20 mouse cellular contexts compared by ENCODE assay signal in the genomic region with DNA sequence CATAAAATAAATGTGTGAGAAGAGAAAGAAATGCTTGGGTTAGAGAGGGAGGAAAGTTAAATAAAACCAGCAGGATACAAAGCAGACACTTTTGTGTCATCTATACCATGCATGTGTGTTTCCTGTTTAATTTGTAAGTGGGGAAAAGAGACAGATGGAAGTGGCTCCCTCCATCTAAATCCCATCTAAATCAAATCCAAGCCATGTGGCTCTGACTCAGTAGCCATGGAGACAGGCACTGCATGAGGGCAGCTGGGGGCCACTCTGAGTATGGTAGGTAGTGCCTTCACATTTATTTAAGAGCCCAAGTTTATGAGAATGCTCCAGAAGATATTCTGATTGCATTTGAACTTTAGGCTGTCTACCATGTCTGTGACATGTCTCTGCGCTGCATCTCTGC.
DNase-seq lines count a peak whose midpoint lies in the region; ATAC-seq lines count a peak whose summit lies in the region.
"Had no signal": no experiment of that assay in that cellular context is flagged by ENCODE, and none has a peak within 500 bp of the region (broad histone marks: within the 10 kb centered on the region; RNA-seq: fewer than 3 reads in every experiment).

No protein-coding gene starts in this region.

- H3K27ac ChIP-seq in kidney, embryonic 15.5 days: peak overlapping the region; percentile 61; the same call in 1 of the 2 replicates
- H3K27ac ChIP-seq in stomach, embryonic 16.5 days (ENCODE audit: low read length): peak overlapping the region; percentile 66
- H3K27ac ChIP-seq: embryonic facial prominence, embryonic 10.5 days; forebrain, embryonic 13.5 days; heart, embryonic 13.5 days; hindbrain, embryonic 15.5 days had no signal

- no peak overlapping the region for H3K9ac ChIP-seq in kidney, embryonic 15.5 days
- no peak overlapping the region for H3K9ac ChIP-seq in stomach, embryonic 16.5 days (ENCODE audit: low read length)
- H3K9ac ChIP-seq: forebrain, embryonic 13.5 days; heart, embryonic 13.5 days; hindbrain, embryonic 15.5 days had no signal

- no peaks in the 10 kb centered on the region for H3K36me3 ChIP-seq in kidney, embryonic 15.5 days
- no peaks in the 10 kb centered on the region for H3K36me3 ChIP-seq in stomach, embryonic 16.5 days (ENCODE audit: control insufficient read depth, insufficient read depth, low read length)
- H3K36me3 ChIP-seq: embryonic facial prominence, embryonic 10.5 days; G1E; heart, embryonic 13.5 days; hindbrain, embryonic 15.5 days had no signal

- ATAC-seq in kidney, embryonic 15.5 days (replicated peaks; ENCODE audit: low FRiP score): no peak
- no peak for ATAC-seq in stomach, embryonic 16.5 days (ENCODE audit: insufficient read depth, low FRiP score)
- ATAC-seq: CD4-positive, CD25-positive, alpha-beta regulatory T cell, adult 4 months; forebrain, embryonic 13.5 days had no signal

- no peak overlapping the region for H3K4me3 ChIP-seq in kidney, embryonic 15.5 days (replicated peaks)
- H3K4me3 ChIP-seq in stomach, embryonic 16.5 days (replicated peaks; ENCODE audit: low read length): no peak overlapping the region
- H3K4me3 ChIP-seq: embryonic facial prominence, embryonic 10.5 days; forebrain, embryonic 13.5 days; heart, embryonic 13.5 days; hindbrain, embryonic 15.5 days had no signal

- 88% methylated on average over 1 of the region's 1 CpGs for WGBS in kidney, embryonic 15.5 days
- WGBS in stomach, embryonic 16.5 days: 88% methylated on average over 1 of the region's 1 CpGs

- peak; percentile 4 to 16 for DNase-seq in cerebellum, postnatal 10 days
- DNase-seq in cerebellum, adult 9-11 months: no peak
- DNase-seq in kidney, postnatal 10 days: no peak
- DNase-seq in brain, adult 2 months (ENCODE audit: low read depth, low spot score): peak; percentile 6
- no peak for DNase-seq in adrenal gland, postnatal 10 days
- DNase-seq: adrenal gland, postnatal 14 days; B cell, adult 2 months; cerebellum, adult 2 months; cerebellum, postnatal 25 days; gastrocnemius, postnatal 36 days; heart, adult 11 months; heart, postnatal 36 days had no signal

- H3K4me1 ChIP-seq in kidney, embryonic 15.5 days: 0 out of 2 replicates have a peak, but pooled peaks cover 11% of the 10 kb centered on the region
- H3K4me1 ChIP-seq in stomach, embryonic 16.5 days (ENCODE audit: control insufficient read depth, insufficient read depth, low read length): peaks cover 8% of the 10 kb centered on the region
- H3K4me1 ChIP-seq: embryonic facial prominence, embryonic 10.5 days; forebrain, embryonic 13.5 days; heart, embryonic 13.5 days; hindbrain, embryonic 15.5 days had no signal

- H3K27me3 ChIP-seq in kidney, embryonic 15.5 days: no peaks in the 10 kb centered on the region
- H3K27me3 ChIP-seq in stomach, embryonic 16.5 days (ENCODE audit: control insufficient read depth, insufficient read depth, low read length): no peaks in the 10 kb centered on the region
- H3K27me3 ChIP-seq: forebrain, embryonic 13.5 days; heart, embryonic 13.5 days; hindbrain, embryonic 15.5 days had no signal

- H3K4me2 ChIP-seq in kidney, embryonic 15.5 days: no peak overlapping the region
- H3K4me2 ChIP-seq in stomach, embryonic 16.5 days (ENCODE audit: low read depth, low read length): no peak overlapping the region
- H3K4me2 ChIP-seq: forebrain, embryonic 13.5 days; heart, embryonic 13.5 days; hindbrain, embryonic 15.5 days had no signal

- H3K9me3 ChIP-seq in kidney, embryonic 15.5 days (replicated peaks): no peaks in the 10 kb centered on the region
- no peaks in the 10 kb centered on the region for H3K9me3 ChIP-seq in stomach, embryonic 16.5 days (replicated peaks; ENCODE audit: control insufficient read depth, low read length)
- H3K9me3 ChIP-seq: embryonic facial prominence, embryonic 10.5 days; forebrain, embryonic 13.5 days; G1E; heart, embryonic 13.5 days; hindbrain, embryonic 15.5 days had no signal

Comparison
In these comparisons a context has a peak if more than half of its experiments do, and no peak if none do; other contexts are left out.
1. DNase-seq: peak in cerebellum, postnatal 10 days (2 of 2) and brain, adult 2 months (single experiment); none in cerebellum, adult 9-11 months (single experiment), kidney, postnatal 10 days (single experiment) and adrenal gland, postnatal 10 days (single experiment).